Comparison of ENCODE assay signal across 12 mouse cellular contexts in genomic region chr5:134974294-134974693, GRCm38 (mm10). TPM values are rescaled to one million over a fixed set of nuclear protein-coding genes. Genes with fewer than 3 reads are reported as not detected.
DNase-seq lines count a peak whose midpoint lies in the region; ATAC-seq and TF ChIP-seq lines count a peak whose summit lies in the region.
"Had no signal": no experiment of that assay in that cellular context is flagged by ENCODE, and none has a peak within 500 bp of the region (broad histone marks: within the 10 kb centered on the region; RNA-seq: fewer than 3 reads in every experiment).

No protein-coding gene starts in this region.

- DNase-seq in heart, postnatal 4 days: no peak
- DNase-seq in liver, postnatal 0 days: no peak
- DNase-seq in frontal cortex, postnatal 36 days (ENCODE audit: low spot score in 2 of 2): no peak
- no peak for DNase-seq in neural tube, embryonic 10.5 days (ENCODE audit: extremely low spot score, low spot score)
- DNase-seq in thymus, postnatal 25 days: no peak
- DNase-seq: cerebellum, postnatal 25 days had no signal

- H3K4me1 ChIP-seq in heart, embryonic 14.5 days (ENCODE audit: control insufficient read depth in 2 of 2, insufficient read depth in 2 of 2, low read length in 2 of 2): peaks cover 0 to 4% of the 10 kb centered on the region in 2 experiments; a peak in 1 of 4 replicates
- peaks cover 25% of the 10 kb centered on the region for H3K4me1 ChIP-seq in liver, postnatal 0 days (ENCODE audit: insufficient read depth)
- peaks cover 38% of the 10 kb centered on the region for H3K4me1 ChIP-seq in small intestine, adult 2 months (ENCODE audit: control insufficient read depth, insufficient read depth, insufficient read length, low read length)
- H3K4me1 ChIP-seq: hindbrain, embryonic 15.5 days; midbrain, embryonic 12.5 days had no signal

- H3K27me3 ChIP-seq in heart, embryonic 14.5 days (ENCODE audit: control insufficient read depth, insufficient read depth, low read length): no peaks in the 10 kb centered on the region
- no peaks in the 10 kb centered on the region for H3K27me3 ChIP-seq in liver, postnatal 0 days (ENCODE audit: insufficient read depth, low read length)
- H3K27me3 ChIP-seq in small intestine, adult 2 months (ENCODE audit: control insufficient read depth, insufficient read depth, low read length): no peaks in the 10 kb centered on the region
- H3K27me3 ChIP-seq: hindbrain, embryonic 15.5 days; midbrain, embryonic 12.5 days had no signal

- H3K9ac ChIP-seq in heart, embryonic 14.5 days (ENCODE audit: low read length): no peak overlapping the region
- H3K9ac ChIP-seq in liver, postnatal 0 days (replicated peaks): no peak overlapping the region
- H3K9ac ChIP-seq: hindbrain, embryonic 15.5 days; midbrain, embryonic 12.5 days had no signal

- ATAC-seq in heart, embryonic 14.5 days (ENCODE audit: insufficient number of reproducible peaks, insufficient read depth, low FRiP score, low read depth): no peak
- 0 out of 2 replicates have a peak, but pooled peaks have one; percentile 39 for ATAC-seq in erythroid progenitor cell, adult 5-6 weeks (replicated peaks; ENCODE audit: low FRiP score, poor library complexity, severe bottlenecking)
- peak; percentile 24; the same call in 1 of the 2 replicates for ATAC-seq in liver, postnatal 0 days

- H3K4me2 ChIP-seq in heart, embryonic 14.5 days (ENCODE audit: low read length): peak overlapping the region; percentile 16; the same call in 1 of the 2 replicates
- peak overlapping the region; percentile 26; the same call in 1 of the 2 replicates for H3K4me2 ChIP-seq in liver, postnatal 0 days (ENCODE audit: low read depth, low read length)
- H3K4me2 ChIP-seq: hindbrain, embryonic 15.5 days; midbrain, embryonic 12.5 days had no signal

- no peak overlapping the region for H3K4me3 ChIP-seq in heart, embryonic 14.5 days (ENCODE audit: control insufficient read depth in 1 of 2, insufficient read depth in 1 of 2, low read depth in 1 of 2, low read length in 2 of 2)
- H3K4me3 ChIP-seq in liver, postnatal 0 days (ENCODE audit: low read depth, low read length): no peak overlapping the region
- H3K4me3 ChIP-seq in small intestine, adult 2 months (ENCODE audit: low read depth, low read length): no peak overlapping the region
- H3K4me3 ChIP-seq: hindbrain, embryonic 15.5 days; midbrain, embryonic 12.5 days had no signal

- no peaks in the 10 kb centered on the region for H3K36me3 ChIP-seq in heart, embryonic 14.5 days (ENCODE audit: control insufficient read depth, insufficient read depth, low read length)
- no peaks in the 10 kb centered on the region for H3K36me3 ChIP-seq in liver, postnatal 0 days (replicated peaks; ENCODE audit: insufficient read depth, low read length)
- no peaks in the 10 kb centered on the region for H3K36me3 ChIP-seq in small intestine, adult 2 months (ENCODE audit: control insufficient read depth, insufficient read depth, low read length)
- H3K36me3 ChIP-seq: hindbrain, embryonic 15.5 days; midbrain, embryonic 12.5 days had no signal

- no peak for TF ChIP-seq CTCF in liver, postnatal 0 days (IDR thresholded peaks at IDR 0.05; ENCODE audit: low read depth)
- no peak for TF ChIP-seq CTCF in small intestine, adult 2 months (IDR thresholded peaks at IDR 0.05; ENCODE audit: extremely low read depth, insufficient read length, insufficient replicate concordance, low read depth, low read length)

- H3K9me3 ChIP-seq in heart, embryonic 14.5 days (ENCODE audit: control insufficient read depth, low read length): no peaks in the 10 kb centered on the region
- no peaks in the 10 kb centered on the region for H3K9me3 ChIP-seq in liver, postnatal 0 days (ENCODE audit: low read length)
- H3K9me3 ChIP-seq: hindbrain, embryonic 15.5 days; midbrain, embryonic 12.5 days had no signal

- peak; percentile 62 for TF ChIP-seq EP300 in liver, postnatal 0 days (IDR thresholded peaks at IDR 0.05; ENCODE audit: low read depth)

- WGBS in heart, embryonic 14.5 days: 6% methylated on average over 7 of the region's 7 CpGs
- WGBS in liver, postnatal 0 days (ENCODE audit: insufficient replicate concordance): 14% methylated on average over 7 of the region's 7 CpGs
- 5% methylated on average over 7 of the region's 7 CpGs for WGBS in small intestine, adult 2 months

- peak overlapping the region in 1 of 2 experiments; percentile 17; a peak in 1 of 4 replicates for H3K27ac ChIP-seq in heart, embryonic 14.5 days (replicated peaks in 1 of 2; ENCODE audit: control insufficient read depth in 1 of 2, insufficient read depth in 1 of 2, low read depth in 2 of 2, low read length in 2 of 2)
- H3K27ac ChIP-seq in liver, postnatal 0 days (ENCODE audit: low read depth): no peak overlapping the region
- peak overlapping the region; percentile 78 for H3K27ac ChIP-seq in small intestine, adult 2 months (ENCODE audit: insufficient read depth, low read depth, low read length)
- H3K27ac ChIP-seq: hindbrain, embryonic 15.5 days; midbrain, embryonic 12.5 days had no signal

- TF ChIP-seq POLR2A in small intestine, adult 2 months (IDR thresholded peaks at IDR 0.05; ENCODE audit: low read depth, low read length): no peak

RNA-seq across cellular contexts. Expression of gene Cldn3, which starts 11.7 kb away (rescaled TPM):
- polyA plus RNA-seq in heart, embryonic 14.5 days (2014; fragmentation: Nextera tagmentation; extraction: Ambion mirVana): 0.53 and 2.2 TPM in 2 replicates
- total RNA-seq in heart, postnatal 4 days (2021): under 1 TPM; 0.71 to 0.77 TPM
- not detected in 2 replicates for total RNA-seq in erythroid progenitor cell, adult 5-6 weeks (2015; ENCODE audit: low replicate concordance)
- total RNA-seq in erythroid progenitor cell, adult 5-6 weeks (2017; ENCODE audit: low replicate concordance): not detected in 2 replicates
- polyA plus RNA-seq in liver, postnatal 0 days (2015; fragmentation: Nextera tagmentation; extraction: Ambion mirVana): 65.0 and 73.7 TPM in 2 replicates
- polyA plus RNA-seq in small intestine, adult 2 months (2012; rRNA removed): 1,043 and 2,448 TPM in 2 replicates

RNA-seq across cellular contexts. Expression of gene Cldn4, which starts 27.6 kb away (rescaled TPM):
- 0.85 TPM in 1 of 2 replicates, not detected in the other for polyA plus RNA-seq in heart, embryonic 14.5 days (2014; fragmentation: Nextera tagmentation; extraction: Ambion mirVana)
- total RNA-seq in heart, postnatal 4 days (2021): under 1 TPM in 1 of 2 experiments, not detected in 1; 0.14 TPM
- total RNA-seq in erythroid progenitor cell, adult 5-6 weeks (2015; ENCODE audit: low replicate concordance): 0.84 TPM in 1 of 2 replicates, not detected in the other
- not detected in 2 replicates for total RNA-seq in erythroid progenitor cell, adult 5-6 weeks (2017; ENCODE audit: low replicate concordance)
- polyA plus RNA-seq in liver, postnatal 0 days (2015; fragmentation: Nextera tagmentation; extraction: Ambion mirVana): 0.13 and 0.32 TPM in 2 replicates
- polyA plus RNA-seq in small intestine, adult 2 months (2012; rRNA removed): 112 and 571 TPM in 2 replicates
- total RNA-seq: left cerebral cortex, postnatal 14 days had no signal

RNA-seq across cellular contexts. Expression of gene Abhd11, which starts 34.7 kb away (rescaled TPM):
- polyA plus RNA-seq in heart, embryonic 14.5 days (2014; fragmentation: Nextera tagmentation; extraction: Ambion mirVana): 72.1 and 74.9 TPM in 2 replicates
- total RNA-seq in heart, postnatal 4 days (2021): 10 to 100 TPM; 55.0 to 59.6 TPM
- 15.9 and 29.8 TPM in 2 replicates for total RNA-seq in erythroid progenitor cell, adult 5-6 weeks (2015; ENCODE audit: low replicate concordance)
- total RNA-seq in erythroid progenitor cell, adult 5-6 weeks (2017; ENCODE audit: low replicate concordance): 3.9 and 4.3 TPM in 2 replicates
- 47.9 and 49.2 TPM in 2 replicates for polyA plus RNA-seq in liver, postnatal 0 days (2015; fragmentation: Nextera tagmentation; extraction: Ambion mirVana)
- 48.1 and 90.7 TPM in 2 replicates for polyA plus RNA-seq in small intestine, adult 2 months (2012; rRNA removed)

RNA-seq across cellular contexts. Expression of gene Mettl27, which starts 42.1 kb away (rescaled TPM):
- 11.1 and 12.0 TPM in 2 replicates for polyA plus RNA-seq in heart, embryonic 14.5 days (2014; fragmentation: Nextera tagmentation; extraction: Ambion mirVana)
- 1 to 10 TPM; 6.2 to 7.1 TPM for total RNA-seq in heart, postnatal 4 days (2021)
- total RNA-seq in erythroid progenitor cell, adult 5-6 weeks (2015; ENCODE audit: low replicate concordance): 41.1 and 65.6 TPM in 2 replicates
- total RNA-seq in erythroid progenitor cell, adult 5-6 weeks (2017; ENCODE audit: low replicate concordance): 28.3 and 42.1 TPM in 2 replicates
- polyA plus RNA-seq in liver, postnatal 0 days (2015; fragmentation: Nextera tagmentation; extraction: Ambion mirVana): 17.3 and 21.7 TPM in 2 replicates
- polyA plus RNA-seq in small intestine, adult 2 months (2012; rRNA removed): 8.2 and 21.4 TPM in 2 replicates

RNA-seq across cellular contexts. Expression of gene Stx1a, which starts 49.0 kb away (rescaled TPM):
- 5.4 and 6.4 TPM in 2 replicates for polyA plus RNA-seq in heart, embryonic 14.5 days (2014; fragmentation: Nextera tagmentation; extraction: Ambion mirVana)
- total RNA-seq in heart, postnatal 4 days (2021): 1 to 10 TPM; 5.6 to 6.0 TPM
- total RNA-seq in erythroid progenitor cell, adult 5-6 weeks (2015; ENCODE audit: low replicate concordance): not detected in 2 replicates
- total RNA-seq in erythroid progenitor cell, adult 5-6 weeks (2017; ENCODE audit: low replicate concordance): not detected in 2 replicates
- polyA plus RNA-seq in liver, postnatal 0 days (2015; fragmentation: Nextera tagmentation; extraction: Ambion mirVana): 2.3 and 2.5 TPM in 2 replicates
- polyA plus RNA-seq in small intestine, adult 2 months (2012; rRNA removed): 4.6 and 5.1 TPM in 2 replicates

Comparison
In these comparisons a context has a peak if more than half of its experiments do, and no peak if none do; other contexts are left out.
1. RNA of gene Cldn3, which starts 11.7 kb away (polyA plus RNA-seq): 1,043 to 2,448 TPM in small intestine, adult 2 months; 65.0 to 73.7 TPM in liver, postnatal 0 days and 0.53 to 2.2 TPM in heart, embryonic 14.5 days; every median in the first group is over 10 times any median in the second.
2. RNA of gene Cldn4, which starts 27.6 kb away (polyA plus RNA-seq): 112 to 571 TPM in small intestine, adult 2 months; 0.85 TPM in heart, embryonic 14.5 days and 0.13 to 0.32 TPM in liver, postnatal 0 days; every median in the first group is over 10 times any median in the second.